Mouse (Mus musculus): ENCODE results near the gene Wdr46. TPM values are rescaled to one million over a fixed set of nuclear protein-coding genes. Genes with fewer than 3 reads are reported as not detected.

Wdr46 gene
- polyA plus RNA-seq, 1 experiment from 2014 or later: 29.4 TPM

DNA sequence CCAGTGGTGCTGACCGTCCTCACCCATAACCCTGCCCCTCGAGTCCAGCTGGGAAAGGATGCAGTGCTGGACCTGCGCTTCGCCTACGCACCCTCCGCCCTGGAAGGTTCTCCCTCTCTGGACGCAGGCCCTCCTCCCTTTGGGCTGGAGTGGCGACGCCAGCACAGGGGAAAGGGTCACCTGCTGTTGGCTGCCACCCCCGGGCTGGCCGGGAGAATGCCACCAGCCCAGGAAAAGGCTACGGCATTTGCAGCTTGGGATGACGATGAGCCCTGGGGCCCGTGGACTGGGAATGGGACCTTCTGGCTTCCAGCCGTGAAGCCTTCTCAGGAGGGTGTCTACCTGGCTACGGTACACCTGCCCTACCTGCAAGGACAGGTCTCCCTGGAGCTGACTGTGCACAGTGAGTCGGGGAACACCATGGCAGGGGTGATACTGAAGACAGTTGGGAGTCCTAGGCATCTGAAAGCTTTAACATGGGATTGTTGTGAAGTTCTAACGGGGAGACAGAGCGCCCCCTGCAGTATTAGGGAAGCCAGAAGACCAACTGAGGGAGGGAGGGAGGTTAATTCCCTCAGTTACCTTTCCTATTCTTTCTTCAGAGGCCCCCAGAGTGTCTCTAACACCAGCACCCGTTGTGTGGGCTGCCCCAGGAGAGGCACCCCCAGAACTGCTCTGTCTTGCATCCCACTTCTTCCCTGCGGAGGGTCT lies 14.9 kb upstream of the Wdr46 start:
- Histone ChIP-seq H3K36me3 (ENCODE audit: control insufficient read depth, insufficient read depth) (0 out of 2 replicates have a peak, but pooled peaks cover 2% of the 10 kb centered on the region), H3K9me3 (ENCODE audit: control insufficient read depth, low read length) (no peaks in the 10 kb centered on the region), H3K27ac (ENCODE audit: low read length) (no peak overlapping the region), H3K4me3 (replicated peaks; ENCODE audit: low read length) (no peak overlapping the region), H3K27me3 (replicated peaks; ENCODE audit: control insufficient read depth, insufficient read depth, low read length) (no peaks in the 10 kb centered on the region), H3K4me1 (replicated peaks; ENCODE audit: control insufficient read depth, insufficient read depth, low read length) (peaks cover 12% of the 10 kb centered on the region), H3K4me2 (ENCODE audit: low read length) (no peak overlapping the region), H3K9ac (replicated peaks; ENCODE audit: low read depth, low read length) (no peak overlapping the region)
- 84% methylated on average over 21 of the region's 21 CpGs for WGBS
- no peak for ATAC-seq

DNA sequence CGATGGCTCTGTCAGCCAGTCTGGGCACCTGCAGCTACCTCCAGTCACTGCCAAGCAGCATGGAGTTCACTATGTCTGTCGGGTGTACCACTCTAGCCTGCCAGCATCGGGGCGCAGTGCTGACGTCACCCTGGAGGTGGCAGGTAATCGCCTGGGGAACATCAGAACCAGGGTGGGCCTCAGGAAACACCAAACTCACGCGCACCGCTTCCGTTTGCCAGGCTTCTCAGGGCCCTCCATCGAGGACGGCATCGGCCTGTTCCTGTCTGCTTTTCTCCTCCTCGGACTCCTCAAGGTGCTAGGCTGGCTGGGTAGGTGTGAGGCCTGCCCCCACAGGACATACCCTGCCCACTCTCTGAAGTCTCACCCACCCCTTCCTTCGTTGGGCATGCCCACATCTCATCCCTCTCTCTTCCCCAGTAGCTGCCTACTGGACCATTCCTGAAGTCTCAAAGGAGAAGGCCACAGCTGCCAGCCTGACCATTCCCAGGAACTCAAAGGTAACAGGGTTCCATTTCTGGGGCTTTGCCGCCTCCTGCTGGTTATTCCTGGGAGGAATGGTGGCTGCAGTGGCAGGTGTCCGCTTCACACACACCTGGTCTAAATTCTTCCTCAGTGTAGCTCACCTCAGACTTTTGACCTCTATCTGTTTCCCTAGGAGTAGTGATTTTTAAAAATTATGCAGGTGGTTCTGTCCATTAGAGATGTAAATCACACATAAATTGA lies 14.1 kb upstream of the Wdr46 start:
- H3K9ac ChIP-seq (replicated peaks; ENCODE audit: low read depth, low read length): no peak overlapping the region
- 0 out of 2 replicates have a peak, but pooled peaks cover 2% of the 10 kb centered on the region for H3K36me3 ChIP-seq (ENCODE audit: control insufficient read depth, insufficient read depth)
- H3K27ac ChIP-seq (ENCODE audit: low read length): no peak overlapping the region
- ATAC-seq: no peak
- no peak overlapping the region for H3K4me3 ChIP-seq (replicated peaks; ENCODE audit: low read length)
- no peaks in the 10 kb centered on the region for H3K27me3 ChIP-seq (replicated peaks; ENCODE audit: control insufficient read depth, insufficient read depth, low read length)
- WGBS: 74% methylated on average over 17 of the region's 17 CpGs
- no peak overlapping the region for H3K4me2 ChIP-seq (ENCODE audit: low read length)
- no peaks in the 10 kb centered on the region for H3K9me3 ChIP-seq (ENCODE audit: control insufficient read depth, low read length)
- H3K4me1 ChIP-seq (replicated peaks; ENCODE audit: control insufficient read depth, insufficient read depth, low read length): peaks cover 17% of the 10 kb centered on the region

DNA sequence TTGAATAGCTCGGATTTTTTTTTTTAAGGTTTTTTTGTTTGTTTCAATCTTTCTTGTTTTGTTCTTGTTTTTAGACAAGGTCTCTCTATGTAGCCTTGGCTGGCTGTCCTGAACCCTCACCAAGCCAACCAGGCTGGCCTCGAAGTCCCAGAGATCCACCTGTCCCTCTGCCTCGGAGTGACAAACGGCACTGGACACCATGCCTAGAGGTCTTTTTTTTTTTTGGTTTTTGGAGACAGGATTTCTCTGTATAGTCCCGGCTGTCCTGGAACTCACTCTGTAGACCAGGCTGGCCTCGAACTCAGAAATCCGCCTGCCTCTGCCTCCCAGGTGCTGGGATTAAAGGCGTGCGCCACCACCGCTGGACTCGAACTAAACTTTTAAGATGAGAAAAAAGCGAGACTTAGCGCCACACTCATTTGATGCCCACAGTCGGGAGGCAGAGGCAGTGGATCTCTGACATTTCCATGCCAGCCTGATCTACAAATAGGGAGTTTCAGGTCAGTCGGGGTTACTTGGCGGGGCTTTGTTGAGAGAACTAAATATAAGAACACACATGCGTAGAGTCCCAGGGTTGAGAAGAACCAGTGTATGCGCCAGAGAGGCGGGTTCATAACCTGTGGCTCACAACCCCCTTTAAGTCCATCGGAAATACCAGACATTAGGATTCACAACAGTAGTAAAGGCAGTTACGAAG lies 12.1 kb upstream of the Wdr46 start:
- Histone ChIP-seq H3K9me3 (ENCODE audit: control insufficient read depth, low read length) (no peaks in the 10 kb centered on the region), H3K9ac (replicated peaks; ENCODE audit: low read depth, low read length) (peak overlapping the region; percentile 84), H3K4me2 (ENCODE audit: low read length) (peak overlapping the region; percentile 98), H3K4me3 (replicated peaks; ENCODE audit: low read length) (peak overlapping the region; percentile 76), H3K36me3 (ENCODE audit: control insufficient read depth, insufficient read depth) (0 out of 2 replicates have a peak, but pooled peaks cover 5% of the 10 kb centered on the region), H3K4me1 (replicated peaks; ENCODE audit: control insufficient read depth, insufficient read depth, low read length) (peaks cover 18% of the 10 kb centered on the region), H3K27me3 (replicated peaks; ENCODE audit: control insufficient read depth, insufficient read depth, low read length) (no peaks in the 10 kb centered on the region), H3K27ac (ENCODE audit: low read length) (no peak overlapping the region)
- no peak for ATAC-seq
- WGBS: 62% methylated on average over 21 of the region's 21 CpGs

DNA sequence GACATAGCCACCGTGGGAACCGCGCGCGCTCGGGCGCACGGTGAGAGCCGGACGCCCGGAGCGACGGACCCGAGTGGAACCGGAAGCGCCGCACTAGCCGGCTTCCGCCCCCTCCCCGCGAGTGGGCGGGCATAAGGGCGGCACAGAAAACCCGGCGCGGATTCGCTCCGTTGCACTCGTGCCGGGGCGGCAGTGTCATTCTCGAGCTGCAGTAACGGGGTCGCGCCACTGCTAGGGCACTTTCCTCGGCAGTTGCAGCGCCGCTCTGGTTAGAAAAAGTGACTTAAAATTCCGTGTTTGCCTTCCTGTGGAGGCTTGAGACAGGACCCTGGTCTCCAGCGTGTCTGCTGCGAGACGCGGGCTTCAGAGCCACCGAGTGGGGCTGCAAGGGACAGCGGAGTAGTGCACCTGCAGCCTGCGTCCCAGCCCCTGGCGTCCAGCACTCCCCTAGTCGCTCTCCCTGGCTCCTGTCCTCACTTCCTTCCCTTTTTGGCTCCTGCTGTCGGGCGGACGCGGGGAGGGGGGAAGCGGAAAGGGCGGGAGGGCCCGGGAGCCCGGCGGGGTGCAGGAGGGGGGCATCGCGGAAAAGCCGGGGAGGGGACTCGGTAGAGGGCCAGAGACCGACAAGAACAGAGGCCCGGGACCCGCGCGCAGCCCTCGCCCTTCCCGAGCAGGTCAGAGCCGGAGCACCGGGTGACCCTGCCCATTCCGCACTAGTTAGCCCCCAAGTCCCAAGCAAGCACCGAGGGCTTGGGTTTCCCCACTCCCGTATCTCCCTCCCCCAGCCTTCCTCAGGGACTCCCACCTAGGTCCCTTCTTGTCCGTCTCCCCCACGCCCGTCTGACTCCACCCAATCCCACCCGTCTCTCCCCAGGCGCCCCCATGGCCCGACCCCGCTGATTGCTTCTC lies 10.8 kb upstream of the Wdr46 start, which contains the start of gene Rgl2:
Gene Rgl2 (plus strand): TSS at position 173 of the 909 bp plus-strand sequence.
- Histone ChIP-seq H3K36me3 (ENCODE audit: control insufficient read depth, insufficient read depth) (0 out of 2 replicates have a peak, but pooled peaks cover 5% of the 10 kb centered on the region), H3K27ac (ENCODE audit: low read length) (peak within 1 kb of the TSS; percentile 92), H3K9me3 (ENCODE audit: control insufficient read depth, low read length) (no peaks in the 10 kb centered on the region), H3K9ac (replicated peaks; ENCODE audit: low read depth, low read length) (peak within 1 kb of the TSS; percentile 84), H3K4me3 (replicated peaks; ENCODE audit: low read length) (peak within 1 kb of the TSS; percentile 76), H3K4me1 (replicated peaks; ENCODE audit: control insufficient read depth, insufficient read depth, low read length) (peaks cover 18% of the 10 kb centered on the region), H3K4me2 (ENCODE audit: low read length) (peak within 1 kb of the TSS; percentile 98), H3K27me3 (replicated peaks; ENCODE audit: control insufficient read depth, insufficient read depth, low read length) (no peaks in the 10 kb centered on the region)
- ATAC-seq: peak; percentile 93
- under 1% methylated on average over 70 of the region's 80 CpGs for WGBS

DNA sequence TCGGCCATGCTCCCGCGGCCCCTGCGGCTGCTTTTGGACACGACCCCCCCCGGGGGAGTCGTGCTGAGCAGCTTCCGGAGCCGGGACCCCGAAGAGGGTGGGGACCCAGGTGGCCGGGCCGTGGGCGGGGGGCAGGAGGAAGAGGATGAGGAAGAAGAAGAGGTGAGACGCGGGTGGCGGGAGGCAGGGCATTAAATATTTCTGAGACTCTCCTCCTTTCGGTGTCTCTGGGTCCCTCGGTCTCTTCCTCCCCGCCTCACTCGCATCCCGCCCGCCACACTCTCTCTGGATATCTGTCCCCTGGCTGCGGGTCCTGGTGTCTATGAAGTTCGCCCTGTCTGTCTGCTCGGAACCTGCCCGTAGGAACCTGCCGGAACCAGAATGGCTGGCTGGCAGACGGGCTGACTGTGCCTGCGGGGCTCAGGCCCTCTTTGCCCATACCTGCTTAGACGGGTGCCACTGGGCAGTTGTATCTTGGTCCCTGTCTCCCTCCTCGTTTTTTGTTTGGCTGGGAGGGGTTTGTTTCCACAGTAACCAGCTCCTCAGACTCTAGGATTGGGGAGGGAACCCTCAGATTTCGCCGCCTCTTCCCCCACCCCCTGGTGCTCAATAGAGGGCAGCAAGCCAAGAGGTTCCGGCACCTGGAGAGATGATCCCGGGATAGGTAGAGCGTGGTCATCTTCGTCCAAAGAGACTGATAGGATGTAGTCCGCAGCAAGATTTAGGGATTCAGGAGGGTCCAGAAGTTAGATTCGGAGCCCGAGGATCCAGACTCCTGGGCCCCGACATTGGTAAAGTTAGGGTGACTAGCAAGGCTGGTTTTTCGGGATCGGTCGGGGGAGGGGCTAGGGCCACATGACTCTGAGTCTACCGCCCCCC lies 9.9 kb upstream of the Wdr46 start:
- peak overlapping the region; percentile 76 for H3K4me3 ChIP-seq (replicated peaks; ENCODE audit: low read length)
- no peak for ATAC-seq
- peak overlapping the region; percentile 84 for H3K9ac ChIP-seq (replicated peaks; ENCODE audit: low read depth, low read length)
- H3K4me2 ChIP-seq (ENCODE audit: low read length): peak overlapping the region; percentile 98
- peaks cover 18% of the 10 kb centered on the region for H3K4me1 ChIP-seq (replicated peaks; ENCODE audit: control insufficient read depth, insufficient read depth, low read length)
- H3K9me3 ChIP-seq (ENCODE audit: control insufficient read depth, low read length): no peaks in the 10 kb centered on the region
- peak overlapping the region; percentile 92 for H3K27ac ChIP-seq (ENCODE audit: low read length)
- 0 out of 2 replicates have a peak, but pooled peaks cover 8% of the 10 kb centered on the region for H3K36me3 ChIP-seq (ENCODE audit: control insufficient read depth, insufficient read depth)
- H3K27me3 ChIP-seq (replicated peaks; ENCODE audit: control insufficient read depth, insufficient read depth, low read length): no peaks in the 10 kb centered on the region
- under 1% methylated on average over 41 of the region's 45 CpGs for WGBS

DNA sequence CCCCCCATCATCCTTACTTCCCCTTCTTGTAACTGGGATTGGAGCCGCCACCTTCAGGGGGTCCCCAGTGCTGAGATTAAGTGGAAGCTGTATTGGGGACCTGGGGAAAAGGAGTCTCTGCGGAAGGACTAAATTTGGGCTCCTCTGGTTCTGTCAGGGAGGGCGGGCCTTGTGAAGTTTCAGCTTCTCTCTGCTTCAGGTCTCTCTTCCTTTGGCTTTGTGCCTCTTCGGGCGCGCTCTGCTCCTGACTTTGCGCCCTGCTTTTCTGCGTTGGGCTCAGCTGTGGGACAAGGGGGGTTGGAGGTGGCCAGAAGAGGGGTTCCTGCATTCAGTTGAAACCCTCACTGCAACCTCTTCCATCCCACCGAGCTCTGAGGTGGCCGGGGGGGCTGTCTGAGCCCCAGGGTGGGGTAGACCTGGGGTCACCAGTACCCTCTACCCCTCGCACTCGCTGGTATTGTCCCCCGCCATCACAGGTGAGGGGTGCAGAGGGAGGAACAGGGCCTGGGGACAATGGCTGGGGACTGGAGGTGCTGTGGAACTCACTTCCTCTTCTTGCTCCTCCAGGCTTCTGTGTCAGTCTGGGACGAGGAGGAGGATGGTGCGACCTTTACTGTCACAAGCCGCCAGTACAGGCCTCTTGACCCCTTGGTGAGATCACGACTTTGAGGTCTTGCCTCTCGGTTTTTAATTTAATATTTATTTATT lies 9.1 kb upstream of the Wdr46 start:
- 34% methylated on average over 17 of the region's 18 CpGs for WGBS
- ATAC-seq: no peak
- H3K4me2 ChIP-seq (ENCODE audit: low read length): peak overlapping the region; percentile 98
- H3K9ac ChIP-seq (replicated peaks; ENCODE audit: low read depth, low read length): peak overlapping the region; percentile 84; the same call in 1 of the 2 replicates
- H3K27ac ChIP-seq (ENCODE audit: low read length): no peak overlapping the region
- 0 out of 2 replicates have a peak, but pooled peaks cover 8% of the 10 kb centered on the region for H3K36me3 ChIP-seq (ENCODE audit: control insufficient read depth, insufficient read depth)
- H3K27me3 ChIP-seq (replicated peaks; ENCODE audit: control insufficient read depth, insufficient read depth, low read length): no peaks in the 10 kb centered on the region
- peaks cover 18% of the 10 kb centered on the region for H3K4me1 ChIP-seq (replicated peaks; ENCODE audit: control insufficient read depth, insufficient read depth, low read length)
- no peaks in the 10 kb centered on the region for H3K9me3 ChIP-seq (ENCODE audit: control insufficient read depth, low read length)
- H3K4me3 ChIP-seq (replicated peaks; ENCODE audit: low read length): peak overlapping the region; percentile 76

DNA sequence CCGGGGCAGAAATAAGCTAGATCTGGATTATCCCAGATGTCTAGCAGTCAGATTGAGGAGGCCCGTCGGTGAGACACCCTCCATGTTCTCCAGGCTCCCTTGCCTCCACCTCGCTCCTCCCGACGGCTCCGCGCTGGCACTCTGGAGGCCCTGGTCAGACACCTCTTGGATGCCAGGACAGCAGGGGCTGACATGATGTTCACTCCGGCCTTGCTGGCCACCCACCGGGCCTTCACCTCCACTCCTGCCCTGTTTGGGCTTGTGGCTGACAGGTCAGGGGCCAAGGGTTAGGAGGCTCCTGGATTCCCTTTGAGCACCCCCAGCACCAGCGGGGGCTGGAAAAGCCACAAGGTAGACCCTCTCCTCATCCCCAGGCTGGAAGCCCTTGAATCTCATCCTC lies 8.5 kb upstream of the Wdr46 start:
- Histone ChIP-seq H3K4me1 (replicated peaks; ENCODE audit: control insufficient read depth, insufficient read depth, low read length) (peaks cover 18% of the 10 kb centered on the region), H3K9me3 (ENCODE audit: control insufficient read depth, low read length) (no peaks in the 10 kb centered on the region), H3K27me3 (replicated peaks; ENCODE audit: control insufficient read depth, insufficient read depth, low read length) (no peaks in the 10 kb centered on the region), H3K27ac (ENCODE audit: low read length) (no peak overlapping the region), H3K36me3 (ENCODE audit: control insufficient read depth, insufficient read depth) (0 out of 2 replicates have a peak, but pooled peaks cover 8% of the 10 kb centered on the region), H3K4me2 (ENCODE audit: low read length) (no peak overlapping the region), H3K9ac (replicated peaks; ENCODE audit: low read depth, low read length) (no peak overlapping the region), H3K4me3 (replicated peaks; ENCODE audit: low read length) (no peak overlapping the region)
- 88% methylated on average over 11 of the region's 11 CpGs for WGBS
- no peak for ATAC-seq

Measured in forebrain, embryonic 16.5 days (tissue).